Mouse (Mus musculus): ENCODE data around the gene Zbtb17. TPM values are rescaled to one million over a fixed set of nuclear protein-coding genes. Genes with fewer than 3 reads are reported as not detected.
A peak's percentile ranks its signal among the peaks of the same experiment; 100 is the strongest.

The Zbtb17 gene
- polyA plus RNA-seq, 1 experiment from 2014 or later, result 13.3 TPM

DNA sequence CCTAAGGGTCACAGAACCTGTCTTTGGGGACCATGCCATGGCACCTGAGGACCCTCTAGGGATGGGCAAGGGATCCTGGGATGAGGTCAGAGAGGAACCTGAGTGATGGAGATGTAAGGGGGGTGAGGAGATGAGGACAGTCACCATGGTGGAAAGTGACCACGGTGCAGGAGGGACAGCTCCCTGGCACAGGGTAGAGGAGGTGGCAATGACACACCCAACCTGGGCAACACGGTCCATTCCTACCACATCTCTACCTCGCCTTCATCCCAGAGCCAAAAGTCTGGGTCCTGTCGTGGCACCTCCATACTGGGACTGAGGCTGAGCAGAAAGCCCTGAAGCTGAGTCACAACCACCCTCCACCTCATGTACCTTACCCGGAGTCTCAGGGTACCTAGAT lies 21.6 kb upstream of the Zbtb17 start:
- H3K9me3 ChIP-seq (ENCODE audit: control insufficient read depth, low read length), result no peaks in the 10 kb centered on the region
- DNase-seq (ENCODE audit: low spot score) (no peak), ATAC-seq (ENCODE audit: low FRiP score, low TSS enrichment) (no peak)
- H3K27ac ChIP-seq (replicated peaks), result no peak overlapping the region
- H3K36me3 ChIP-seq (ENCODE audit: control insufficient read depth, insufficient read depth, low read length), result no peaks in the 10 kb centered on the region
- H3K27me3 ChIP-seq (ENCODE audit: control insufficient read depth, insufficient read depth, low read length), result no peaks in the 10 kb centered on the region
- peak overlapping the region; percentile 27; the same call in 1 of the 2 replicates for H3K4me3 ChIP-seq (ENCODE audit: low read depth, low read length)
- no peak overlapping the region for H3K9ac ChIP-seq (ENCODE audit: low read length)
- peaks cover 6% of the 10 kb centered on the region; the same call in 1 of the 2 replicates for H3K4me1 ChIP-seq (replicated peaks; ENCODE audit: control insufficient read depth, insufficient read depth)
- peak overlapping the region; percentile 55 for H3K4me2 ChIP-seq (replicated peaks; ENCODE audit: low read depth)
- WGBS, result 72% methylated on average over 5 of the region's 5 CpGs
- TF ChIP-seq EP300 (optimal IDR thresholded peaks at IDR 0.05), result no peak
- TF ChIP-seq CTCF (IDR thresholded peaks at IDR 0.05; ENCODE audit: low read depth), result no peak

- Histone ChIP-seq H3K9ac (ENCODE audit: low read length) (peak overlapping the region; percentile 13; the same call in 1 of the 2 replicates), H3K27me3 (ENCODE audit: control insufficient read depth, insufficient read depth, low read length) (no peaks in the 10 kb centered on the region), H3K4me1 (replicated peaks; ENCODE audit: control insufficient read depth, insufficient read depth) (peaks cover 6% of the 10 kb centered on the region; the same call in 1 of the 2 replicates), H3K4me3 (ENCODE audit: low read depth, low read length) (no peak overlapping the region), H3K27ac (replicated peaks) (no peak overlapping the region), H3K36me3 (ENCODE audit: control insufficient read depth, insufficient read depth, low read length) (no peaks in the 10 kb centered on the region), H3K4me2 (replicated peaks; ENCODE audit: low read depth) (peak overlapping the region; percentile 55; the same call in 1 of the 2 replicates), H3K9me3 (ENCODE audit: control insufficient read depth, low read length) (no peaks in the 10 kb centered on the region)
- no peak for ATAC-seq (ENCODE audit: low FRiP score, low TSS enrichment)
- 71% methylated on average over 5 of the region's 5 CpGs for WGBS
- TF ChIP-seq CTCF (IDR thresholded peaks at IDR 0.05; ENCODE audit: low read depth) (no peak), EP300 (optimal IDR thresholded peaks at IDR 0.05) (no peak)
- DNase-seq (ENCODE audit: low spot score), result peak; percentile 13
These were observed 21.2 kb upstream of the Zbtb17 start for GRCm38 (mm10) chr4:141423288-141423687.

DNA sequence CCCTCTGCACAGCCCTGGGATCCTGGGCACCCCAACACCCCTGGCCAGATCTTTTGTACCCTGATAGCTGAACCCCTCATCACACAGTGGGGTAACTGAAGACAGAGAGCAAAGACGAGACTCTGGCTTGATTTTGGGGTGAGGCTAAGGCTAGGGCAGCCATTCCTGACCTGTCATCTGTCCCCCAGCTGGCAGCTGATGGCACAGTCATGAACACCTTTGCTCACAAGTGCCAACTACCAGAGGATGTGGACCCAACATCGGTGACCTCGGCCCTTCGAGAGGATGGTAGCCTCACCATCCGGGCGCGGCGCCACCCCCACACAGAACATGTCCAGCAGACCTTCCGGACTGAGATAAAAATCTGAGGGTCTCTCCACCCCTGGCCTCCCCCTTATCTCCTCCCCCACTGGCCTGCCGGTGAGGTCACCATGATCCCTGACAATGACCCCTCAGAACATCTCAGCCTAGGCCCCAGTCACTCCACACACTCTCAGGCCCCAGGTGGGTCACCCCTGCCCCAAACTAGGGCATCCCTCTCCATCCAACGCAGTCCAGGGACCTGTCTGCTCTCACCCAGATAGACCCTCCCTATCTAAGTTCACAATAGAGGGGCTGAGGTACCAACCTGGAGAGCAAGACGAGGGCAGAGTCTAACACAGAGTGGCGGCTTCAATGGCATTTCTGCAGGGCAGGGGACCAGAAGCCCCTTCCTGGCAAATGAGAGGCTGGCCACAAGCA lies 20.6 kb upstream of the Zbtb17 start:
- ATAC-seq (ENCODE audit: low FRiP score, low TSS enrichment), result no peak
- peak; percentile 12 for DNase-seq (ENCODE audit: low spot score)
- TF ChIP-seq CTCF (IDR thresholded peaks at IDR 0.05; ENCODE audit: low read depth), result no peak
- TF ChIP-seq EP300 (optimal IDR thresholded peaks at IDR 0.05), result no peak
- no peaks in the 10 kb centered on the region for H3K9me3 ChIP-seq (ENCODE audit: control insufficient read depth, low read length)
- H3K36me3 ChIP-seq (ENCODE audit: control insufficient read depth, insufficient read depth, low read length), result no peaks in the 10 kb centered on the region
- no peak overlapping the region for H3K4me3 ChIP-seq (ENCODE audit: low read depth, low read length)
- no peak overlapping the region for H3K4me2 ChIP-seq (replicated peaks; ENCODE audit: low read depth)
- H3K9ac ChIP-seq (ENCODE audit: low read length), result peak overlapping the region; percentile 13; the same call in 1 of the 2 replicates
- H3K4me1 ChIP-seq (replicated peaks; ENCODE audit: control insufficient read depth, insufficient read depth), result peaks cover 6% of the 10 kb centered on the region; the same call in 1 of the 2 replicates
- H3K27ac ChIP-seq (replicated peaks), result no peak overlapping the region
- H3K27me3 ChIP-seq (ENCODE audit: control insufficient read depth, insufficient read depth, low read length), result no peaks in the 10 kb centered on the region
- 90% methylated on average over 13 of the region's 13 CpGs for WGBS

DNA sequence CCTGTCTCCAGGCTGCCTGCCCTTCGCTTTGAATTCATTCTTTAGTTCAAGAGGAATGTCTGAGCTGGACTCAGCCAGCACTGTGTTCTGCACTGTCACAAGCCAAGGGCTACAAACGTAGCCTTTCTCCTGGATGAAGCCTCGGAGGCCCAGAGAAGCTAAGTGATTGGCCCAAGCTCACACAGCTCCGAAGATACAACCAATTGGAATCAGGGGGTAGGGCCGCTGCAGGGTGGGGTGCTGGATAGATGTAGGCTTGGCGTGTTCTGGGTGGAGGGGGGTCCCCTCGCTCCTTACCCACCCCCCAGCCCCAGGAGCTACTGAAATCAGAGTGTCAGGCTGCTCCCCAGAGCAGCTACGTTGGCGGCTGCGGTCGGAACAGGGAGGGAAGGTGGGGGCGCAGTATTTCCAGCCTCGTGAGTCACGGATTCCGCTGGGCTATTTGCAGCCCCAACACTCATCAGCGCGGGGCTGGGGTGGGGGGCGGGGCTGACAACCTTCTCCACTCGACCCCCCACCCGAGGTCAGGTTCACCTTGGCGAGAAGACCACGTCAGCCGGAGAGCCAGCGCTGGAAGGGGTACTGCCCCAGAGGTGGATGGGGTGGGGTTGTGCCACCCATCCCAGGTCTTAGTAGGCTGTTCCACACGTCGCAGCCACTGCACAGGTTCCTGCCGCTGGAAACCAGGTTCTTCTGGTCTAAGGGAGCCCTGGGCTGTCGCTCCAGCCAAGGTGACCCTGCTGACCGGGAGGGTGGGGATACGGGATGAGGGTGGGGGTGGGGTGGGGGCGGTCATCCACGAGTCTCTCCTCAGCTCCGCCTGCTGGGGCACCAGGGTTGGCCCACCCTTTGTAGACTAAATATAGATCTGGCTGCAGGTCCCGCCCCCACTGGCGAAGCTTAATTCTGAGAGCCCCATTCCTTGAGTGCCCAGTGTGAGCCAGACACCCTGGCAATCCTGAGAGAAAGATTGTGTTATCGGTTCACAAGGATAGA lies 18.7 kb upstream of the Zbtb17 start:
- Histone ChIP-seq H3K4me2 (replicated peaks; ENCODE audit: low read depth) (peak overlapping the region; percentile 81), H3K4me3 (ENCODE audit: low read depth, low read length) (peak overlapping the region; percentile 43), H3K27ac (replicated peaks) (peak overlapping the region; percentile 89), H3K36me3 (ENCODE audit: control insufficient read depth, insufficient read depth, low read length) (no peaks in the 10 kb centered on the region), H3K27me3 (ENCODE audit: control insufficient read depth, insufficient read depth, low read length) (no peaks in the 10 kb centered on the region), H3K9me3 (ENCODE audit: control insufficient read depth, low read length) (no peaks in the 10 kb centered on the region), H3K9ac (ENCODE audit: low read length) (peak overlapping the region; percentile 58), H3K4me1 (replicated peaks; ENCODE audit: control insufficient read depth, insufficient read depth) (peaks cover 5% of the 10 kb centered on the region; the same call in 1 of the 2 replicates)
- TF ChIP-seq CTCF (IDR thresholded peaks at IDR 0.05; ENCODE audit: low read depth) (no peak), EP300 (optimal IDR thresholded peaks at IDR 0.05) (no peak)
- peak; percentile 70 for DNase-seq (ENCODE audit: low spot score)
- peak; percentile 68 for ATAC-seq (ENCODE audit: low FRiP score, low TSS enrichment)
- WGBS, result 2% methylated on average over 35 of the region's 36 CpGs

DNA sequence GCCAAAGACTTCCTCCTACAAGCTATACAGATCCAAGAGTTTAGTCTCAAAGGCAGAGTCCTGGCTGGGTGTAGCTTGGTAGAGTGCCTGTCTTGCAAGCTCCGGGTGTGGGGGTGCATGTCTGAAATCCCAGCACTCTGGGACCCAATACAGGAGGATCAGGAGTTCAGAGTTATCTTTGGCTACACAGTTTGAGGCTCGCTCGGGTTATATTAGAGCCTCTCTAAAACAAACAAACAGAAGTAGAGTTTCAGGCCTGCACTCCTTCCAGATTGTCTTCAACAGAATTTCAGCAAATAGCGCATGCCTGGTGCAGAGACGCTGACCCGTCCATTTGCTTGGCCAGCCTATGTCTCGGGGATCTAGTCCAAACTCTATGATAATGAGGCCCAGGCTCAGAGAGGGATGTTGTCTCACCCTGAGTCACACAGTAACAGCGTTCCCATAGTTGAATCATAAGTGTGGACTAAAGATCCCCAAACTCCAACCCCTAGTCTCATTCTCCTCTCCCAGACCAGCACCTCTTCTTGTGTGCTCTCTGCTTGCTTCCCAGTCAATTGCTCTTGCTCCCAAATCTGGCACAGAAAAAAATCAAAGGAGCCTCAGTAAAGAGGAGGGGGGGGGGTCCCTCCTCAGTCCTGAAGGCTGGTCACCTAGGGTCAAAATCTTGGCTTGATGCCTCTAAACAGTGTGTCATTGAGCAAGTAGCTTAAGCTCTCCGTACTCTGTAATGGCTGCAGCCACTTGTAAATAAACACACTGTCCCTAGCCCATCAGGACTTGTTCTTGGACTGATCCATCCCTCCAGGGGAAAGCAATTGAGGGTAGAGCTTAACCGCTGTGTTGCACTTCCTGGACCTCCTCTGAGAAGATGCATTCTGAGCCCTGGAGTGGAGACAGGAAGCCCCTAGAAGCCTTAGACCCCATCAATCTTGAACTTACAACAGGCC lies 17.4 kb upstream of the Zbtb17 start:
- no peak overlapping the region for H3K4me2 ChIP-seq (replicated peaks; ENCODE audit: low read depth)
- WGBS, result 47% methylated on average over 10 of the region's 10 CpGs

More for the DNA sequence above, 17.4 kb upstream of the Zbtb17 start:
- no peak overlapping the region for H3K9ac ChIP-seq (ENCODE audit: low read length)
- peaks cover 2% of the 10 kb centered on the region; the same call in 1 of the 2 replicates for H3K4me1 ChIP-seq (replicated peaks; ENCODE audit: control insufficient read depth, insufficient read depth)
- no peaks in the 10 kb centered on the region for H3K36me3 ChIP-seq (ENCODE audit: control insufficient read depth, insufficient read depth, low read length)
- DNase-seq (ENCODE audit: low spot score) (no peak), ATAC-seq (ENCODE audit: low FRiP score, low TSS enrichment) (no peak; the same call in 1 of the 2 replicates)
- H3K27ac ChIP-seq (replicated peaks), result peak overlapping the region; percentile 89
- no peaks in the 10 kb centered on the region for H3K27me3 ChIP-seq (ENCODE audit: control insufficient read depth, insufficient read depth, low read length)
- no peaks in the 10 kb centered on the region for H3K9me3 ChIP-seq (ENCODE audit: control insufficient read depth, low read length)
- H3K4me3 ChIP-seq (ENCODE audit: low read depth, low read length), result no peak overlapping the region
- TF ChIP-seq EP300 (optimal IDR thresholded peaks at IDR 0.05), result no peak
- TF ChIP-seq CTCF (IDR thresholded peaks at IDR 0.05; ENCODE audit: low read depth), result no peak

All from stomach, postnatal 0 days (tissue).